Mouse (Mus musculus) adrenal gland, adult 2 months (tissue): Measurements from ENCODE around the gene Lgals3bp. TPM values are rescaled to one million over a fixed set of nuclear protein-coding genes. Genes with fewer than 3 reads are reported as not detected.
"Not testable (repeated sequence)": the region's sequence is repeated elsewhere in the genome, so short reads cannot be mapped to it uniquely, and the experiment has no call there.

Experiments
- DNase-seq: peaks from one replicate; pipeline ENCODE4 v3.0.0; 2021
- polyA plus RNA-seq: library from polyadenylated mRNA; depleted of rRNA; stranded (reverse); fragments of >200 nt; gene quantifications from 2 replicates; pipeline ENCODE4 v1.2.3, GENCODE M21; 2012
- total RNA-seq, 2 experiments: library from RNA; stranded (reverse); gene quantifications; 2 replicates each; pipeline ENCODE4 v1.2.3; 2021

The Lgals3bp gene
- total and polyA plus RNA-seq, 3 experiments: 92.7 to 430 (median 160) TPM

DNA sequence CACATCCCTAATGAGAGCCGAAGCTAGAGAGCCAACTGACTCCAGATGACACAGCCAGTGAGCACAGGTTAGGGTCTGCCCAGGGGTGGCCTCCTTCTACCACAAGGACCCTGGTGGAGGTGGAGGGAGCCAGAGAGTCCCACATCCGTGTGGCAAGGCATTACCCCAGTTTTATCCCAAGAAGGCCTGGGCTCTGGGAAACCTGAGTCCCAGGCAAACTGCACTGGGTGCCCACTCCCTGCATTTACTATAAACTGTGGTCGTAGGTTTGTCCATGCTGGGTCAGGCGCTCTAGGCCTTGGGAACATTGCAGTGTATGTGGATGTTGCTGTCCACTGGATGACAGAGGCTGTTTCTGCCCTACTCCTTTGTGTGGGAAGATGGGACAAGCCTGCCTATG is 697 bp downstream of the Lgals3bp start:
- no peak for DNase-seq

DNA sequence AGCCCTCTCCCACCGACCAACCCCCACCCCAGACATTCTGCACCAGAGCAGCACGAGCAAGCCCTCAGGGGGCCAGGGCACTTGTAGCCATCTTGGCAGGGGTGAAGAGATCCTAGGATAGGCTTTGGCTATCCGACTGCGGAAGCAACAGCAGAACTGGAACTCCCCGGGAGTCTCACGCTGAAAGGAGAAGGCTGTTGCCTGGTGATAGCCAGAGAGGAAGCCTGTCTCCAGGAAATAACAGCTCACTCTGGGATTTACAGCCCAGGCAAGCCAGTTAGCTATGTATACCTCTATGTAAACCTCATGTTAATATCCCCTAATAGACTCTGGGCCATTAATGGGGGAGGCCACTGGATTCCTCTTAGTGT is 1.3 kb downstream of the Lgals3bp start:
- no peak for DNase-seq

DNA sequence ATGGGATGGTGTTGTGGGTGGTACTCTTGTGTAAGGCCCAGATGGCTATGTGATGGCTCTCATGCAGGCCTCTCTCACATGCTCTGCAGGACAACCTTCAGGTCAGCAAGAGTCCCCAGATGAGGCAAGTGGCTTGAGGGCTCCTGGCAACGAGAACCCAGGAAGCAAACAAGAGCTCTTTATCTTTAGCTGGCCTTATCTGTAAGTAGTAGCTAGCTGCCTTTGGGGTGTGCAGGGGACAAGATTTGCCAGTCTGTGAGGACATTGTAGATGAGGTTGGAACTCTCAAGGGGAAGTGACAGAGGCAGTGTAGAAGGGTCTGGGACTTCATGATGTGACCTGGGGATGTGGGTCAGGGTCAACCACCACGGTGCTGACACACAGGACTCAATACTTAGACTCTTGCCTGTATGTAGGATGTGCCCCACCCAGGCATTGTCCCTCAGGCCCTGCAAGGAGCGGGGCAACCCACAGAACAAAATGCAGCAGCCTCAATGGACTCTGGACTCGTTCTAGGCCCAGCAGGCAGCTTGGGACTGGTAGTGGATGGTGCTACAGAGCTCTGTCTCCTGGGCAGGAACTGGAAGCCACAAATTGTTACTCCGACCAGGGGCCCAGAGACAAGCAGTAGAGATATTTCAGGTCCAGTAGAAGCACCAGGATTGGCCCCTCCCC is 1.9 kb downstream of the Lgals3bp start:
- DNase-seq: no peak

DNA sequence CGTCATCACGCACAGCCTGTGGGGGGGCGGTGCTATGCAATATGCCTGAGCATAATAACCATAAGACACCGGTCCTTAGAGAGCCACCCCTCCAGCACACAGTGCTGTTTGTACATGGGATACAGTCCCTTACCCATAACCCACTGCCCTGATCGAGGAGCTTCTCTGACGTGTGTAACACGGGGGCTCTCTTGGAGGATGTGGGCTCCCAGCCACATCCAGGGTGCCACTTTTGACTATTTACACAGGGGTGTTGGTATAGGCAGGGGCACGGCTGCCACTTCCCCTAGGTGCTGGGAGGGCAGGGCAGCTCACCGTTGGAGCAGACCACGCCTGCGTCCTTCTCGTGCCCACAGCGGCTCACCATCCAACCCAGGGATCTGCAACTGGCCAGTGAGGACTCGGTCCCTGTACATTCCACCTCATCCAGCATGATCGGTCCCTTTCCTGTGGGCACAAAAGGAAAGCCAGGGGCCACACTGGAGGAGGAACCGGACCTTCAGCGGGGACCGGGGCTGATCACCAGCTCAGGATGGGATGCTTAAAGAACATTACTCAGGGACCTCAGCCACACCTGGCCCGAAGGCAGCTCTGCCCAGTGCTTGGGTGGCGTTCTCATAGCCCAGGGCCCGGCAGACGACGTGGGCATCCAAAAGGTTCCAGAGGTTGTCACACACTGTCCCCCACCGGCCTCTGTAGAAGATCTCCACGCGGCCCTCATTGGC is 3.9 kb downstream of the Lgals3bp start:
- DNase-seq: no peak

DNA sequence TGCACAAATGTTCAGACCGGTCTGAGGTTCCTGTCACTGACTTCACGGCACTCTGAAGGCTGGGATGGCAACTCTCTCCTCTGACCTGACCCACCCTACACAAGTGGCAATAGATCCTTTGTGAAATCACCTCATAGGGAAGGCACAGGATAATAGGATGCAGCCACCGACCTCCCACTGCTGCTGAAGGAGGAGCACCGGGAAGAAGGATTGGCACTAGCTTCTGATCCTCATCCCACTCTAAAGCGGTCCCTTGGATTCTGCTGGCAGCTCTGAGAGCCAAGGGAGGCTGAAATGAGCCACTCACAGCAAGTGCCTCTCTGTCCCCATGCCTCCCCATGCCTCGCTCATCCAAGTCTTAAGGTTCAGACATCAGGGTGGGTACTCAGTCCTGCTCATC is 7.4 kb downstream of the Lgals3bp start:
- no peak for DNase-seq

DNA sequence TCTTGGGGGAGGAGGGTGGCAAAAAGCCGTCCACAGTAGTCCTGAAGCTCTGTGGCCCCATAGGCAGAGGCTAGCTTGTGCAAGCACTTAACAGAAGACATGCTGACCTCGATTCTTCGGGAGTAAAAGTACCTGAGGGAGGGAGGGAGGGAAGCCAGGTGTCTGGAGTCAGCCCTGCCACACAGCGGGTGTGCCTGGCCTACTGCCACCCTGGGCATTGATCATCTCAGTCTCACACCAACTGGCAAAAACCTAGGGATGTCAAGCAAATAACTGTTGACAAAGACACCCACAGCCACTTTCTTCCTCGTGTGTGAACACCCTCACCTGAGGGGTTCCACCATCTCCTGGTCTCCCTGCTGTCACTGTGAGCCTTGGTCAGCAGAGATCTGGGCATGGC is 7.9 kb downstream of the Lgals3bp start:
- no peak for DNase-seq

DNA sequence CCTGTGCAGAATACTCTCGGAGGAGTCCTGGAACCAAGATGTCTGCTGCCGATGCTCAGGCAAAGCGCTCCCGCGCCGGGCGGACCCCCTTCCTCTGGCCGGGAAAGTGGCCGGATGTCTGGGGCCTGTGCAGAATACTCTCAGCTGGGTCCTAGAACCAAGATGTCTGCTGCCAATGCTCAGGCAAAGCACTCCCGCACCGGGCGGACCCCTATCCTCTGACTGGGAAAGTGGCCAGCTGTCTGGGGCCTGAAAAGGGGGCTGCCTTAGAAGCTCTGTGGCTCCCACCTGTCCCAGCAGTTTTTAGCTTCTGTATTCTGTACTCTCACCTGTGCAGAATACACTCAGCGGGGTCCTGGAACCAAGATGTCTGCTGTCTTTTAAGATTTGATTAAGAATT is 14.1 kb downstream of the Lgals3bp start:
- DNase-seq: not testable (repeated sequence)

DNA sequence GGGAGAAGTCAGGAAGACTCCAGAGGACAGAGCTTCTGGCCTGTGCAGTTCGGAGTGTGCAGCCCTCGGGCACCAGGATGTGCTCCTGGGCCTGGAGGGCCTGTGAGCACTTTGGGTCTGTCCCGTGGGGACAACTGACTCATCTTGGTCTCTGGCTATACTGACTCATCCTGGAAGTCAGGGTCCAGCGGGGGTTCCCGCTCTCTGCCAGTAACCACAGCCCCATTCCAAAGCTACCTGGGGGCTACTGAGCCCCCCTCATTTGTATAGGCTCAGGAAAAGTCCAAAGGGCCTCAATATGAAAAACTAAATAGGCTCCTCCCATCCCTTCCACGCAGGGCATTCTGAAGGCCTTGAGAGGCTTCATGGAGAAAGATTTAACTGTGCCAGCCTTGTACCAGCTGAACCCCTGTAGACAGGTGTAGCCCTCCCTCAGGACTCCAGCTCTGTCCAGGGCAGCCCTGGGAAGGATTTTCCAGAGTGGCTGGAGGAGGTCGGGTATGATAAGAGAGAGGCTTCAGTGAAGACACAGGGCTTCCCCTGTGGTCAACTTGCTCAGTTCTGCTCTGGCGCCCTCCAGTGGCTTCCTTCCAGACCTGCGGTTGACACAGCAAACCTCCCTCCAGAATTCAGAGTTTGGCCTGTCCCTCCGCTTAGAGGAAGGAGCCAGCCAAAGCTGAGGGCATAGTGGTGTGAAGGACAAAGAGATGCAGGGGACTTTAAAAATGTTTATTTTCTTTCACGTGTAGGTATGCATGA is 22.5 kb downstream of the Lgals3bp start:
- DNase-seq: peak; percentile 87

DNA sequence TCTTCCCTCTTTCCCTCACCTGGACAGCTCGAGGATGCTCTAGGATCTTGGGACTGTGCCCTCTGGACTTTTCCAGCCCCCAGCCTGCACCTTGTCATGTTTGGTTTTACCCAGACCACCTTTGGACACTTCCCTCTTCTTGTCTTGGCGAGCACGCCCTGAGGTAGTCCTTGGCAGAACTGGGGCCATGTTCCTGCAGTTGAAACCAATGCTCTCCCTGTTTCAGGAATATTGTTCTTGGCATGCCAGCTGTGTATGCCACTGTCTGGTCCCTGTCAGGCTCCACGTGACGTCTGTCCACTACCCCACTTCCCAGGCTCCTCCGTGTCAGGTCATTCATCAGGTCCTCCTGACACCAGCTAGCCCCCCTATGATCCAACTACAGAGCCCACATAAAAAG is 23.2 kb downstream of the Lgals3bp start:
- DNase-seq: no peak

DNA sequence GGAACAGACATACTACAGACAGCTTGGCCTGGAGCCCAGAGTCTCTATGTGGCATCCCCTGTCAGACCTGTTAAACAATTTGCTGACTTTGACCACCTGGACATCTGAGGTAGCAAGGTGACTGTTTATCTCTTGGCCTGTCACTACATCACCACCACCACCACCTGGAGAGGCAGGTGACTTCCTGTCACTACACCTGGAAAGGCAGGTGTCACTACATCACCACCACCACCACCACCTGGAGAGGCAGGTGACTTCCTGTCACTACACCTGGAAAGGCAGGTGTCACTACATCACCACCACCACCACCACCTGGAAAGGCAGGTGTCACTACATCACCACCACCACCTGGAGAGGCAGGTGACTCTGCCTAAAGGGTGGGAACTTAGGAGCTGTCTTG is 25.6 kb downstream of the Lgals3bp start:
- not testable (repeated sequence) for DNase-seq

DNA sequence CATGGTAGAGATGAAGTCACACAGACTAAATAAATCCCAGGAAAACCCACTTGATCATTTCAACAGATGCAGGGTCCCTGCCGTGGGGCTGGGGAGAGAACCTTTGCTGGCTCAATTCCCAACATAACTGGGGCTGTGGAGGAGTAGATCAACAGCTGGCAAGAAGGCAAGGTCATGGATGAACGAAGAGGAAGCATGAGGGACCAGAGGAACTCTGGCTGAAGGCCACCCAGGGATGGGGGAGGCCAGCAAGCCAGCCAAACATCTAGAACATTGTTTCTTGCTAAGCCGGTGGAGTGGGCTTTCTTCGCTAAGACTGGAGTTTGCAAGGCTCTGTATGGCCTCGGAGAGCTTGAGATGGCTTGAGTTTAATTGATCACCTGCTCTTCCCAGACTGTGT is 26.0 kb downstream of the Lgals3bp start:
- peak; percentile 44 for DNase-seq

DNA sequence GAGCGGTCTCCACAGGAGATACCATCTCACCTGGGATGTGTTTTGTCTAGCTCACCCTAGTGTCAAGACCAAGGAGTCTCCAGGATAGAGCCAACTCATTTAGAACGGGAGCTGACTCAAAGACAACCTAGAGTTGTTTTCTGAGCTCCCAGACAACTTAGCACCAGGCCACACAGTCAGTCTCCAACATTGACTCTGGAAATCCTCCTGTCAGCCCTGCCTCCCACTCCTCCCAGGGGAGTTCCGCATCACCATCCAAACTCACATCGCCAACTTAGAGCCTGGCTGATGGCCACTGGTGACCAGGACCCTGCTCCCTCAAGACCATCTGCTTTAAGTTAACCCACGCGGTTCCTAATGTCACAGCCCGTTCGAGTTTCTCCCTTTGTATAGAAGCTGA is 26.4 kb downstream of the Lgals3bp start:
- DNase-seq: no peak

DNA sequence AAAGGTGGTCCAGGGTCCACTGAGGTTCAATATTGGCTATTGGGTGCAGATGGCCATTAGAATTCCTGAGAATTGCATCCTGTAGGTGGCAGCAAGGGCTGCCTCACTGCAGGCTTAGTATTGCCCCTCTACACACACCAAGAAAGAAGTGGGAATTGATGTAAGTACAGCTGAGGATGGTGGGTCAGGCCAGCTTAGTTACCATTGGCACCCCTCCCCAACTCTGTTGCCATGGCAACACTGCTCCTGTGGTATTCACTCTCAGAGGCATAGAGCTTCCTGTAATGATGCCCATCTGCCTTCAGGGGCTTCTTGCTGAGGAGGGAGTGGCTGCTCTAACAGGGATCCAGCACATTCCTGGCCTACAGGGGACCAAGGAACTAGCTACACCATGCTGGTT is 26.9 kb downstream of the Lgals3bp start:
- DNase-seq: no peak

DNA sequence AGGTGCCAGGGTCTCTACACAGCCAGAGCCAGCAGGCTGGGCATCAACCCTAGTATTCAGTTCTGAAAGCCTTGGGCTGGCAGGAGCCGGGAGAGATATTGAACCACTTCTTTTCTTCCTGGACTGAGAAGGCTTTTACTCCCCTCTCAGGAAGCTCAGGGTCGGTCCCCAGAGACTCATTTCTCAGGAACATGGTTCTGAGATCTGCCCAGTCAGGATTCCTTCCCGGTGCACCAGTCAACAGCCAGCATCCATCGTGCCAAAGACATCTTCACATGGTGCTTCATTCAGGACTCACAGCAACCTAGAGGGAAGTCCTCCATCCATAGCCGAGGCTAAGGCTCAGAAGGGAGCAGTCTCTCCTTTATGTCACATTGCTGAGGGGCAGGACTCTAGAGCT is 27.4 kb downstream of the Lgals3bp start:
- DNase-seq: no peak

DNA sequence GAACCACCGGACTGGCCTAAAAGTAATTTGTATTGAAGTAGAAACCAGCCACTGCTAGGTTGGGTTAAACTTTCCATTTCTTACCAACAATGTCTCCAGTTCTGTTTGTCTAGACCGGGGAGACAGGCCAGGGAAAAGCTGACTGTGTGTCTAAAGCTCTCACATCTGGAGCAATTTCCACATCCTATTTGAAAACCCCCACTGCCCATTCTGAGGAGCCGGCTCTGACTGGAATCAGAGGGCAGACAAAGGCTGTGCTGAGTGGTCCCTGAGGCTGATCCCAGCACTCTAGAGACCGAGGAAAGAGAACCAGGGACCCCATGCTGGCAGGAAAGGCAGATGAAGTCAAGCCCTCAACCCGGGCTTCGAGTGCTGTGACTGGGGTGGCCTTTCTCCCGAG is 29.3 kb downstream of the Lgals3bp start:
- no peak for DNase-seq

DNA sequence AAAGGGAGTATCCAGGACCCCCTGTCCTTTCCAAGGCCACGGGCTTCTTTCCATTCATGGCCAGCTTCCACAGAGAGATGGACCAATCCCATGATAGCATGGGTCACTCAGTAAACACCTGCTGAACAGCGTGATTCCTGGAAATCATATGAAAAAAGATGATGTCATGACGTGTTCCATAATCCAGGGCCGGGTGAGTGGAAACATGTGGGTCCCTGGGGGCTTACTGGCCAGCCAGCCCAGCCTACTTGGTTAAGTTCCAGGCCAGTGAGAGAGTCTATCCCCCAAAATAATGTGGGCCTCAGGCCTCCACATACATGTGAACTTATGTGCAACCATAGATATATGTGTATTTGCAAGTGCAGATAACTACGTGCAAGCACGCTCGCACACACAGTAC is 30.0 kb downstream of the Lgals3bp start:
- no peak for DNase-seq

DNA sequence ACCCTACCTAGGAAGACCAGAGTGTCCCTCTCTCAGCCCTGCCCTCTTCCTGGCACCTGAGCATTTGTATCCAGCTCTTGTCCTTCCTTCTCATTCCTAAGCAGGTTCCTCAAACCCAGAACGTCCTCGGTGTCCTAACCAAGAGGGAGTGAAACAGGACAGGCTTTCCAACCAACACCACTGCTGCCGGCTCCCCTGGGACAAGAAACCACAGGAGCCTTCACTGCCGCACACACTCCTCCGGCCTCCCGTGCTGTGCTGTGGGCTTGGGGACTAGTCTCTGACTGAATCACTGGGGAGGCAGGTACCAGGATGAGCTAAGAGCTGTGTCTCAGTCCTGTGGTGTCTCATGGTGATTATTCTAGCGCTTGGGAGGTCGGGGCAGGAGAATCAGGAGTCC is 32.2 kb downstream of the Lgals3bp start:
- DNase-seq: no peak

DNA sequence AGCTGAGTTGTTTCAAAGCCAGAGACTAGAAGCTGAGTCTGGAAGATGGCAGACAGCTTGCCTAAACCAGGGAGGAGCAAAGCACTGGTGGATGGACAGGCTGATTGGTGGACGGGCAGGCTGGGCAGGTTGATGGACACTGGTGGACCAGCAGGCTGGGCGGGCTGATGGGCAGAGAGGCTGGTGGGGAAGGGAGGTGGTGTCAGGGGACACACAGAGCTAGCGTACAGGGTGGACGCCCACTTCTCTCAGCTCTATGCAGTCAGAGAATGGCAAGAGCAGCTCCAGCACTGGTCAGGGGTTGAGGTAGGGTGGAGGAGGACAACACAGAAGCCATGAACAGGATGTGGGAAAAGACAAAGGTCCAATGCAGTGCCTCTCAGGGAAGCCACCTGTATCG is 32.6 kb downstream of the Lgals3bp start:
- no peak for DNase-seq

DNA sequence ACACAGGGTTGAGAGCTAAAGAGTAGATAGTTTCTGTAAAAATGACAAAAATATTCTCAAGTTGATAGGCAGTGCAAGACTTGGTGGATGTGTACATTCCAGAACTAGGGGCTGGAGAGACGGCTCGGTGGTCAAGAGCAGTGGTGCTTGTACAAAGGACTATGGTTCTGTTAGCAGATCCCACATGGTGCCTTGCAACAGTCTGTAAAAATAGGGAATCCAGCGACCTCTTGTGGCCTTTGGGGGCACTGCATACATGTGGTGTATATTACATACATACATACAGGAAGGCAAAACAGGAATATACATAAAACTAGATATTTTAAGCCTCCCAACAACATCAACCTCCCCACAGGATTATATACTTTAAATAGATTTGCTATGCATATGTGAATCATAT is 33.6 kb downstream of the Lgals3bp start:
- DNase-seq: no peak

DNA sequence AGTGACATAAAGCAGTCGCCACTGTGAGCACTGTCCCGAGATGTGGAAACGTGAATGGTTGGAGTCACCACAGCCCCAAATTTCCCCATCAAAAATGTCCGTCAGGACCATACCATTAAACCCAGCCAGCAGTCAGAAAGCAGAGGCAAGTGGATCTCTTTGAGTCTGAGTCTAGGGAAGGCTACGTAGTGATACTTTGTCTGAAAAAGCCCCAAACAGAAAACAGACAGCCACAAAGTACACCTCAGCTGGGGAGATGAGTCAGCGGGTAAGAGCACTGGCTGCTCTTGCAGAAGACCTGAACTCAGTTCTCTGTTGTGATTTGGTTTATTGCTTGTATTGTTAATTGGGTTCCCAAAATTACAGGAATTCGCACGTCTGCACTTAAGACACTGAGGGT is 35.3 kb downstream of the Lgals3bp start:
- no peak for DNase-seq

DNA sequence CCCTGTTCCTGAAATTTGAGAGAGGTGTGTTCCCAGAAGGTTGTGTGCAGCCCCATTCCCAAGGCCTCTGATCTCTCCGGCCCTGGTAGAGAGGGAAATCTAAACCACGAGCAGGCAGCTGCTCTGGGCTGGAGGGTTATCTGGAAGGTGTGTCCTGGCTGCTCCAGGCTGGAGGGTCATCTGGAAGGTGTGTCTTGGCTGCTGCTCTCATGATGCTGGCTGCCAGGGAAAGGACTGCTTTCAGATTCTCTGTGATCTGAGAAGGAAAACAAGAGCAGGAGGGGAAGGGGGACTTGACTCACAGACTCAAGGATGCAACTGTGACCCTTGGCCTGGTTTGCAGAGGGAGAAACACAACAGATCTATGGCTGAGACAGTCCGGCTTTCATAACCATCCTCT is 35.8 kb downstream of the Lgals3bp start:
- no peak for DNase-seq

DNA sequence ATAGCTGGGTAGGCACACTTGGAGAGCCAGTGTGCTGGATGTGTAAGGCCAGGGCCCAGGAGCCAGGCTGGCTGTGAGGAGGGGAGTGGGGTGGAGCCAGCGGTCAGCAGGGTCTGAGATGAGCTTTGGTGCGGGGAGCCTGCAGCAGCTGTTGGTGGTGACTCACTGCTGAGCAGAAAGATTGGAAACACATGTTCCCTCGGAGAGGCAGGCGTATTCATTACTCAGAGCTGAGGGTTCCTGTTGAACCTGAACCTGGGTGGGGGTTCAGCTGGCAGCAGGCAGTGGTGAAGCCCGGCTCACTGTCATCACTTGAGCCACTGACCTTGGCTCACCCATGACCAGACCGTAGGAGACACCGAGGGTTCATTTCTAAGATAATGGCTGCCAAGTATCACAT is 36.7 kb downstream of the Lgals3bp start:
- DNase-seq: peak; percentile 36

DNA sequence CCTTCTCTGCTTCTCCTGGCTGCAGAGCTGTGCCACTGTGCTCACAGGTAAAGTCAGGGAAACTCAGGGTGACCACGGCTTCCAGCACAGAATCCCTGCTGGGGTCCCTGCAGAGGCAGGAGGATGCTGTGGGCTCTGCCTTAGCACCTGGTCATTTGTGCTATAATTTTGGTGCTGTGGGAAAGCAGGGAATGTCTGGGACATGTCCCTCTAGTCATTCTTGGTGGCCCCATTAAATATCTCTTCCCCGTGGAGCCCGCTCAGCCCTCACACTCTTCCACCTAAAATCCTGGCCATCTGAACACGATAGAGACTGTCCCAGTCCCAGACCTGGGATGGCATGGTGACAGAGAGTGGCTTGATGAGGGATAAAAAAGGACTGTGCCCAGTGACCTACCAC is 37.9 kb downstream of the Lgals3bp start:
- DNase-seq: no peak
